Mouse (Mus musculus): ENCODE data around the gene Olfr427. TPM values are rescaled to one million over a fixed set of nuclear protein-coding genes. Genes with fewer than 3 reads are reported as not detected.

Olfr427 gene
- total RNA-seq, 2 experiments from 2014 or later, result not detected

Other genes starting within 250 kb of the Olfr427 start
- 1 to 10 TPM in 1 of 2 experiments, under 1 TPM in 1; 0.86 to 1.6 TPM for gene Ifi211, start 183.8 kb upstream of the Olfr427 start, total RNA-seq (2021)
- 10 to 100 TPM; 14.9 to 16.9 TPM for gene Mndal, start 154.4 kb upstream of the Olfr427 start, total RNA-seq (2021)
- 10 to 100 TPM; 12.4 to 15.4 TPM for gene Ifi203, start 154.2 kb upstream of the Olfr427 start, total RNA-seq (2021)
- gene Ifi202b, start 114.1 kb upstream of the Olfr427 start, total RNA-seq (2021), result not detected
- 1 to 10 TPM; 1.6 to 1.9 TPM for gene Ifi205, start 65.1 kb upstream of the Olfr427 start, total RNA-seq (2021)
- not detected for gene Olfr433, start 56.2 kb upstream of the Olfr427 start, total RNA-seq (2021)
- gene Olfr432, start 47.7 kb upstream of the Olfr427 start, total RNA-seq (2021), result not detected
- gene Olfr430, start 30.3 kb upstream of the Olfr427 start, total RNA-seq (2021), result not detected
- gene Olfr429, start 12.6 kb upstream of the Olfr427 start, total RNA-seq (2021), result not detected
- not detected for gene Olfr231, start 24.3 kb downstream of the Olfr427 start, total RNA-seq (2021)
- gene Olfr424, start 34.6 kb downstream of the Olfr427 start, total RNA-seq (2021), result not detected
- not detected for gene Olfr420, start 58.7 kb downstream of the Olfr427 start, total RNA-seq (2021)
- 10 to 100 TPM; 14.0 to 15.5 TPM for gene Spta1, start 75.9 kb downstream of the Olfr427 start, total RNA-seq (2021)
- gene Olfr419, start 155.2 kb downstream of the Olfr427 start, total RNA-seq (2021), result not detected
- not detected for gene Mptx1, start 233.6 kb downstream of the Olfr427 start, total RNA-seq (2021)

Data from heart, postnatal 14 days (tissue).